Mouse (Mus musculus) embryonic fibroblast, embryonic 13.5 days (primary cell): ENCODE results near the gene Qpct.

Source experiments
- CTCF ChIP-seq: IDR thresholded peaks from 2 replicates; pipeline ENCODE4 v1.5.1; 2011; ENCODE audit warnings: mild to moderate bottlenecking, control low read depth, low read length, moderate library complexity, borderline replicate concordance; ENCODE audit not compliant: insufficient read depth
- POLR2A ChIP-seq: IDR thresholded peaks from 2 replicates; pipeline ENCODE4 v1.6.1; 2011; ENCODE audit warnings: low read depth, mild to moderate bottlenecking, control low read depth, low read length, moderate library complexity

- TF ChIP-seq CTCF (no peak), POLR2A (no peak)
Observed at GRCm38 (mm10) chr17:79068581-79068980, 16.9 kb downstream of the Qpct start.
